Mouse (Mus musculus) naive thymus-derived CD4-positive, alpha-beta T cell, adult 2 months (primary cell): Measurements from ENCODE around the gene Neurod2.
A peak's percentile ranks its signal among the peaks of the same experiment; 100 is the strongest.

ENCODE experiments used
- DNase-seq: peaks from one replicate; pipeline ENCODE4 v3.0.0-alpha.2; 2011; ENCODE audit warnings: low read depth

Gene Neurod2

DNA sequence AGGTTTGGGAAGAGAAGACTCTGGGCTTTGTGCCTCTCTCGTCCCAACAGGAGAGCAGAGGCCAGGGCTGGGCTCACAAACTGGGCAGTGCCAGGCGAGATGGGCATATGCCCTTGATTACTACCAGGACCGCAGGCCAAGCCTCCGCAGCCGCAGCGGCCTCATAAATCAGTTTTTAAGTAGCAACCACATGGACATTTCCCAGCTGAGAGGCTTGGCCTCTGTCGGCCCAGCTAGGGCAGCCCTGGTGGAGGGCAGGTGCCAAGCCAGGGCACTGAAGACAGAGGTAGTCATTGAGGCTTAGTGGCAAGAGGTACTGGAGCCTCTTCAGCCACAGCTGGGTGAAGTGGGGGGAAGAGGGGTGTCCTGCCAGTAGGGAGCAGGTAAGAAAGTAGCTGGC, 12.0 kb downstream of the Neurod2 start:
- DNase-seq, result no peak

DNA sequence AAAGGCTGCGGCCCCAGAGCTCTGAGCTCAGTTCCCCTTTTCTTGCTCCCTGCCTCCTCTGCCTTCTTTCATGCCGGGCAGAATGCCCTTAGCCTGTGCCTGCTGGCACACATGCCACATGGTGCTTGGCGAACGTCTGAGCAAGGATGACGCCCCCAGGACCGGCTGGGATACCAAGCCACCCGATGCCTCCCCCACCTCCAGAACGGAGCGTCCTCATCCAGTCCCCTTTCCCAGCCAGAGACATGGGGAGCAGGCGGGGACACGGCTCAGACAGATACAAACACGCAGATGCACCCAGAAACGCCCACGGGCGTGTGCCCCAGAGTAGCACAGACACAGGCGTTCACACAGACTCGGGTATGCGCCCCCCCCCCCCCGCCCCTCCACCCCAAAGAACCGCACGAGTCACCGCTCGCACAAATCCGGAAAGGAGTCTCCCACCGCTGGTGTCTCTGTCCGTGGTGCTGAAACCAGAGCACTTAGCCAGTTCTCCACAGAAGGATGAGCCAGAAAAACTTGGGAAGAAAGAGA, 15.6 kb downstream of the Neurod2 start:
- DNase-seq, result peak; percentile 39

- DNase-seq, result no peak
Measured at GRCm38 (mm10) chr11:98298484-98299205, 30.8 kb downstream of the Neurod2 start.

GRCm38 (mm10) chr11:98297778-98298177, 31.7 kb downstream of the Neurod2 start:
- no peak for DNase-seq

- no peak for DNase-seq
Measured at GRCm38 (mm10) chr11:98296916-98297315, 32.5 kb downstream of the Neurod2 start.

DNA sequence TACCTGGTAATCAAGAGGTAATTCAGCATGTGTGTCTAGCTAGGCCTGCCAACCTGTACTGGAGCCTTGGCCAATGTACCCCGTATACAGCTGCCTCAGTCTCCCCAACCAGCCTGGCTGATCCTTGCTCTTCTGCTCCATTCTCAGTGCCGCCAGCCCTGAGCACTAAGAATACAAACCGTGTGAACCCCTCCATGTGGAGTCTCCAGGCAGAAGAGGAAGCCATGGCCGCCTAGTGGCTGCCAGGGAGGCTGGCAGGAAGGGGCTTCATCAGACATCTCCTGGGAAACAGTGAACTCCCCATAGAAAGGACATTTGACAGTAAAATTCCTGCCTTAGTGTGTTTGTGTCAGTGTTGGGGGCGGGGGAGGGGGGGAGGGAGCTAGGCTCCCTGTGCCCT, 33.2 kb downstream of the Neurod2 start:
- peak; percentile 28 for DNase-seq

DNA sequence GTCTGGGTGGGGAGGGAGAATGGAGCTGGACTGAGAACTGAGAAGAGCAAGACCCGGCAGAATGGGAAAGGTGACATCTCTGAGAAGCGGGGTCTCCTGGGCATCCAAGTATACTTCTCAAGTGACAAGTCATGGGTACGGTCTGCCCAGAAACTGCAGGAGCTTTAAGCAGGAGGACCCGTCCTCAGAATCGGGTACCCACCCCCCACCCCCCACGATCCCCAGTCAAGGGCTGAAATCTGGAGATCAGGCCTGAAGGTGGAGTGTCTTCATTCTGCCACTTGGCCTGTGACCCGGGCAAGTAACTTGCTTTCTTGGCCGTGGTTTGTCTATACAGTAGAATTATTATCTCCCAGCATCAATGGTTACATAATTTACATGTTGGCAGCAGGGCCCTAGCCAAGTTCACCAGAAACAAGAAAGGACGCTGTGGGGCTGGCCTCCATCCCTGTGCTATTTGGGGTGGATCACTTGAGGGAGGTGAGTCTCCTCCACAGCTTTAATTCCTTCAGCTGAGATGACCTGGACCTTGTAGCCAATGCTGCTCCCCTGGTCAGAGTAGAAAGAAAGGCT, 34.3 kb downstream of the Neurod2 start:
- peak; percentile 10 for DNase-seq

DNA sequence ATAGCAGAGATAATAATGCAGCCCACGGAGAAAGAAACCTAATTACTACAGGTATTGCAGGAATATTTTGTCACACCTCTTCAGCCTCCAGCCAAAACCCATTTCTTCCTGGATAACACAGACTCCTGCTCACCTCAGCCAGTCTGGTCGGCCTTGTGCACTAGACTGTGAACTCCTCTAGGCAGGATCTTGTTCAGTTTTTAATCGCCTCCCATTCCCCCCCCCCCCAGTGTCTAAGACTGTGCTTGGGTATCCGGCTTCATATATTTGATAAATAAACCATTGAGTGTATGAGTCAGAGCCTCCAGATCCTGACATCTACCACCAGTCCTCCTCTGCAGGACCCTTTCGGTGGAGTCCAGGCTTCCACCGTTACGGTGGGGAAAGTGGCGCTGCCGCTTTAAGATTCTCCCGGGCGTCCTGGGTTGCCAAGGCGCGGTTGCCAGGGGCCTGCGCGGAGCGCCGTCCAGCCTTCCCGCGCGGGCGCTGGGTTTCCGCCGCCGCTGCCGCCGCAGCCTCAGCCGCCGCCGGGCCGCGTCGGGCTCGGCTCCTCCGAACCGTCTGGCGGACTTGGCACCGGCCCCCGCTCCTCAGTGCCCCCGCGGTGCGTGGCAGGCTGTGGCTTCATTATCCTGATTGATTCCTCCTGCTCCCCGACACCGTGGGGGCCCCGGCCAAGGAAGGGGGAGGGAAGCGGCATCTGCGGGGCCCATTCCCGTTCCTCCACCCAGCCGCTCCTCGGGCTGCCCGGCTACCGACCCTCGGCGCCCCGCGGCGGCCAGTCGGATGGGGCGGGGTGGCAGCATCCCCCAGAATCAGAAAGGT, 35.0 kb downstream of the Neurod2 start:
- DNase-seq, result peak; percentile 28

DNA sequence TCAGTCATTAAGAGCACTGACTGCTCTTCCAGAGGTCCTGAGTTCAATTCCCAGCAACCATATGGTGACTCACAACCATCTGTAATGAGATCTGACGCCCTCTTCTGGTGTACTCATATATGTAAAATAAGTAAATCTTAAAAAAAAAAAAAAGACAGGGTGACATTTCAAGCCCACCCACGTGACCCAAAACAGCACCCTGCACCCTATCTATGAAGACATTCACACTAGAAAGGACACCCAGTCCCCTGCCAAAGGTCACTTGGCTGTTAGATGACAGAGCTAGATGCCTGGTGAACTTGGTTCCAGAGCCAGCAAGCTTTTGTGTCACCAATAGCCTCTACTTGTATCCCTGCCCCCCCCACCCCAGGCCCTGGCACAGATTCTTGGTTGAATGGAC, 36.4 kb downstream of the Neurod2 start:
- no peak for DNase-seq

- DNase-seq, result no peak
Measured at GRCm38 (mm10) chr11:98290906-98291305, 38.5 kb downstream of the Neurod2 start.

DNA sequence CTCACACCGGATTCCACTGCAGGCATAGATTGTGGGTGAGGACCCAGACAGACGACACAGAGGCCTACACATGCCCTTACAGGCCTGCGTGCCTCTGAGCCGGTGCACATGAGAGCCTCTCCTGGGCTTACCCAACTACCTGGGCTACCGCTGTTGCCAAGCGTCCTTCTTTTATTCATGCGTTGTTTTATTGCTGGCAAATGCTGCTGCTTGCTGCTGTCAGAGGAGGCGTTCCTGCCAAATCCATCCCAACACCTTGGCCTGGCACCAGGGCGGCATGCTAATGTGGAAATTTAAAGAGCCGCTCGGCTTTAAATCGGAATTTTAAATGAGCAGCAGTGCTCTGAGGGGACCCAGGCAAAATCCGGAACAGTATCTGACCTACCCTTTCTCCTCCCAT, 39.6 kb downstream of the Neurod2 start:
- no peak for DNase-seq

GRCm38 (mm10) chr11:98287961-98288360, 41.5 kb downstream of the Neurod2 start:
- DNase-seq, result no peak

- no peak for DNase-seq
Measured at GRCm38 (mm10) chr11:98287531-98287930, 41.9 kb downstream of the Neurod2 start.

DNA sequence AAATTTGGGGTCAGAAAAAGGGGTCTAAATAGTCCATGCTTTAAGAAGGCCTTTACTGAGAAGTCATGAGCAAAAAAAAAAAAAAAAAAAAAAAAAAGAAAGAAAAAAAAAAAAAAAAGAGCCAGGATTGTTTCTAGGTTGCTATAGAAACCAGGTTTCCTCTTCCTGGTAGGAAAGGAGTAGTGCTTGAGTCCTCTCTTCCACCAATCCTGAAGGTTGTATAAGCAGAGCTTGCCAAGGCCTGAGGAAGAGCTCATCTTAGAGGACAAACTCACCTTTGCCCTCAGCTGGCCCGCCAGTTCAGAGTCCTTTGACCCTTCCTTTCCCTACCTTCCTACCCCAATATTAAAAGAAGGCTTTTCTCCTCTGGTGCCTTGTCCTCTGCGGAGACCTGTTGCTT, 44.1 kb downstream of the Neurod2 start:
- no peak for DNase-seq

- peak; percentile 25 for DNase-seq
Measured at GRCm38 (mm10) chr11:98284230-98284629, 45.2 kb downstream of the Neurod2 start.

GRCm38 (mm10) chr11:98283740-98284139, 45.7 kb downstream of the Neurod2 start:
- no peak for DNase-seq
